Mouse (Mus musculus) layer of hippocampus, adult 2 months (tissue): Measurements from ENCODE around the gene Foxp2. TPM values are rescaled to one million over a fixed set of nuclear protein-coding genes. Genes with fewer than 3 reads are reported as not detected.

Source experiments
- DNase-seq, 2 experiments: peaks; one replicate each; pipeline ENCODE4 v3.0.0; 2022; ENCODE audit warnings: low spot score in 2 of 2
- H3K27ac ChIP-seq: fragments of 200-600 bp; 2 replicates; pipeline ENCODE4 v1.8.1; 2022
- H3K4me3 ChIP-seq: fragments of 200-600 bp; 2 replicates; pipeline ENCODE4 v1.8.1; 2022; ENCODE audit warnings: mild to moderate bottlenecking
- CTCF ChIP-seq: fragments of 200-600 bp; conservative IDR thresholded peaks from 2 replicates; pipeline ENCODE4 v1.8.1; 2022; ENCODE audit warnings: antibody characterized with exemption, mild to moderate bottlenecking, moderate library complexity
- long read RNA-seq, 2 experiments: library from polyadenylated mRNA; stranded (forward); transcript quantifications; one replicate each; pipeline ENCODE4 v2.0.0; 2021; ENCODE audit warnings: borderline mapping rate in 2 of 2
- total RNA-seq, 2 experiments: library from RNA; stranded (reverse); gene quantifications; 2 replicates each; pipeline ENCODE4 v1.2.3; 2021

Foxp2 gene
- total RNA-seq = 1 to 10 TPM; 1.8 to 2.1 TPM
- long read RNA-seq, experiment 1 = 0 reads
- long read RNA-seq, experiment 2 = 0 reads

DNA sequence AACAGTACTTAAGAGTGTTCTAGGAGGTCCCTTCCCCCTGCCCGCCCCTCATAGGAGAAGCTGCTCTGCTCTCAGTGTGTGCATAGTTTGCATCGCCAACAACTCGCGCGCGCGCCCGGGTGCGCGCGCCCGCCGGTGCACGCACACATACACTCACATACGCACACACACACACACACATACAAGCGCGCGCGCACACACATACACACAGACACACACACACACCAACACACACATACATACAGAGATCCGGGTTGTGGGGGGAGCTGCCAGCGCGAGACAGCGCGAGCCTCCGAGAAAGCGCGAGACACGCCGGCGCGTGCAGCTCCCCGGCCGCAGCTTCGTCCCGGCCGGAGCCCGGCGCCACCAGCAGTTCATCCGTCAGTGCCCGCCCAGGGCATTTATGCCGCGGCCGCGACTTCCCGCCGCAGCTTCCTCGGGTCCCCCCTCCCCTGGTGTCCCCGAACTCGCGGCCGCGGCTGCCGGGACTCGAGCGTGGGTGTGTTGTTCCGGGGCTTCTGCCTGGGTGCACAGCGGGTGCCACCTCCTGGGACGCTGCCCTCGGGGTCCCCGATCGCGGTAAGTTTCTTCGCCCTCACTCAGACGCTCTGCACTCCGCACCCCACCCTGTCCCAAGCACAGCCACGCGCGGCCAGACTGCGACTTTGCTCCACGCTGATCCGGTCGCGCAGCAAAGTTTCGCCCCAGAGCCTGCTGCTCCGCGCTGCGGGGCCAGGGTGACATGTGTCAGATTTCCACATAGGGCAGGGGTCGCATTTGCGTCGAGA lies at the start of gene Foxp2:
Gene Foxp2 (plus strand): TSS at position 167 of the 788 bp plus-strand sequence.
- peak within 1 kb of the TSS; percentile 67 for H3K4me3 ChIP-seq
- TF ChIP-seq CTCF = no peak
- DNase-seq = peak in 1 of 2 experiments; percentile 18
- H3K27ac ChIP-seq = no peak within 1 kb of the TSS

DNA sequence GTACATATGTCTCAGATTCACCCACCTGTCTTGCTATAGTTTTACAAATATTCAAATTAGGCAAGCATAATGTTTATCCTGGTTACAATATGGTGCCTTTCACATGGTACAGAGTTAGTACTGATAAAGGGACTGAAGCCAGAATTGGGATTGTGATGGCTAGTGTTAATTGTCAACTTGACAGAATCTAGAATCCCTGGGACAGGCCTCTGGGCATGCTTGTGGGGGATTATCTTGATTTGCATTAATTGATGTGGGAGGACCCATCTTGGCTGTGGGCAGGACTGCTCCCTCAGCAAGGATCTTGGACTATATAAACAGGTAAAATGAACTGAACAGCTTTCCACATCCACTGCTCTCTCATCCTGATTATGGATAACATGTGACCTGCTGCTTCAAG lies 15.9 kb upstream of the Foxp2 start:
- Histone ChIP-seq H3K27ac (no peak overlapping the region), H3K4me3 (no peak overlapping the region)
- TF ChIP-seq CTCF = no peak
- DNase-seq = no peak

DNA sequence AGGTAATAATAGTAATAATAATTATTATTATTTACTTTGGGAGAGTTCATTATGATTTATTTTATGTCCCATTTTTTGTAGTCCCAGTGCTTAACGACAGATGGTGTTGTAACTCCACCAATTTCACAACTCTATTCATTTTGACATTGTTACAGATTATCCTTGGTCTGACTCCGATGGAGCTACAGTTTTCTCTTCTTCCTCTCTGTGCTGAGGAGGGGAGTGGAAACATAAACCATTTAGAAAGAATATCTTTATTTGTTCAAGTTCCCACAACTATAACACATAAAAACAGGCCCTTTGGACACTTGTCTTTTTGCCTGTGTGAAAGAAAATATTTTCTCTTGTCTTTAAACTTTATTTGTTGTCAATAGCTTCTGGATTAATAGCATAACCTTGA lies 4.1 kb upstream of the Foxp2 start:
- DNase-seq = no peak
- no peak overlapping the region for H3K4me3 ChIP-seq
- H3K27ac ChIP-seq = no peak overlapping the region
- peak; percentile 82 for TF ChIP-seq CTCF

DNA sequence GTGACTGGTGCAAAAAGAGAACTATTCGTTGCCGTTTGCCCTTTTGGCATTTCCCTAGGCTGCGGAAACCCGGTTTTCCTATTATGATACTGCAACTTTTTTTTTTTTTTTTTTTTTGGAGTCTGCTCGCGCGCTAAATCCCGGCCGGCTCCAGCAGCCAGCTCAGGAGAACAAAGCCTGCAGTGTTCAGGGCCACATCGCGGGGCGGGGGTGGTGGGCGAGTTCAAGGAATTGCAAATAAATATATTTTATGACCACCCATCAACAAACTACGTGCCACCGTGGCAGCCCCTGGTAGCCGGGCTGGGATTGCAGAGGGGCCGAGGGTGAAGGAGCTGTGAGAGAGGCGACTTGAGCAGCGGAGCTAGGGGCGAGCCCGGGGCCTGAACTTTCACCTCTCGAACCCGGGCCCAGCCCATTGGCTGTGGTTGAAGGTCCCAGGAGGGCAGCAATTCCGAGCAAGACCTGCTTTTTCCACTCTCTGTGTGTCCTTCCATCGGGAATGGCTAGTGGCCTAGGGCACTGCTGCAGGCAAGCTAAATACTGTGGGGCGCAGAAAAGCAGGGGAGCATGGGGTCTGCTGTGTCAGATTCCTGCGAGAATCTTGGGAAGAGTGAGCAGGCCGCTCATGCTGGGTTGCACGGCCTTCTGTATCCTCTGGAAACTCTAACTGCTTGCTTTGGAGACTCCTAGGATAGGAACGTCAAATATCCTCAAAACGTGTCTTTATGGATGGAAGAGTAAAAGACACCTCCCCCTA lies 2.9 kb upstream of the Foxp2 start:
- Histone ChIP-seq H3K4me3 (no peak overlapping the region), H3K27ac (no peak overlapping the region)
- DNase-seq = no peak
- no peak for TF ChIP-seq CTCF

DNA sequence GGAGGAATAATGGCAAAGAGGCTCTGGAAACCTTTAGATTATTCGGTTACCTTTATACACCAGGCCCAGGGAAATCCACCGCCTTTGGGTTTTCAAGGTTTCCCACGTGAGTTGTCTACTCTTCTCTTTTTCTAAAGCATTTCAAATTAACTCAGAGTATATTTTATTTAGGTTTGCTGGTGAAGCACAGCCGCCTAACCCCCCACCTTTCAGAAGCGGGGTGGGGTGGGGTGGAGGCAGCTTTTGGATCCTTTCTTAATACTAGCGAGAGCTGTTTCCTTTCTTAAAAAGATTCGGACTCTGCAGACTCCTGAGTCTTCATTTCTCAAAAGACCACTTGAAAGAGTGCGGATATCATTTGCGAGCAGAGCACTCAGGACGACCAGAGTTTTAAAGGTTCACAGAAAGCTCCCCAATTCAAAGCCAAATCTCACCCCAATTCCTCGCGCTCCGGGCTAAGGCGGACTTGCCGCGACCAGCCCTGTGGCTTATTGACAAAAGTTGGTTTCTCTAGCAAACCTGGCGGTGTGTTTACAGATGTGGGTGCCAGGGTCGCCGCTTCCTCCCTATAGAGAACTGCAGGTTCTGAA lies 2.0 kb upstream of the Foxp2 start:
- no peak for DNase-seq
- no peak overlapping the region for H3K27ac ChIP-seq
- no peak overlapping the region for H3K4me3 ChIP-seq
- TF ChIP-seq CTCF = no peak

DNA sequence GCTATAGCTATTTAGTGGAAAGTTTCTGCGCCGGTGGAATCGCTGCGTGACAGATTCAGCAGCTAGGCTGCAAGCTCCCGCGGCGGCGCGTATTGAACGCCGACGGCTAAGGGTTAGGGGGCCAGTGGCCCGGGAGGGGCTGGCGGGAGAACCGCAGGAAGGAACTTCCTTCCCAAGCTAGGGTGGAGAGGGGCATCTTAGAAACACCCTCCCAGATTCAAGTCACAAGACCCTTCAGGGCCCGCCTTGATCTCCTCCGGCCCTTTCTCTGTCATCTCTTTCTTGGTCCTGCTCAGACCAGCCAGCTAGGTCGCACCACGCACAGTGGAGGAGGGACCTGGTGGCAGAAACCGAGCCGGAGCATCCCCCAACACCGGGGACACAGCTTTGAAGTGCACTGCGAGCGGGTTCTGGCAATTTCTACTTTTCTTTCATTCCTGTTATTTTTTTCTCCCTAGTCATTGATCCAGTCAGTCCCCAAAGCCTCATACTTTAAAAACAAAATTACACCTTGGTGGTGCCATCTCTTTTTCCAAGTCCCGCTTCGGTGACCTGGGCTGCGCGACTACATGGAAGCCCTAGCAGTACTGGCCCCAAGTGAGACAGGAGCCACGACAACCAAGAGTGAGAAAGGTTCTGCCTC lies 1.1 kb upstream of the Foxp2 start:
- DNase-seq = no peak
- Histone ChIP-seq H3K4me3 (peak overlapping the region; percentile 67), H3K27ac (no peak overlapping the region)
- TF ChIP-seq CTCF = no peak

DNA sequence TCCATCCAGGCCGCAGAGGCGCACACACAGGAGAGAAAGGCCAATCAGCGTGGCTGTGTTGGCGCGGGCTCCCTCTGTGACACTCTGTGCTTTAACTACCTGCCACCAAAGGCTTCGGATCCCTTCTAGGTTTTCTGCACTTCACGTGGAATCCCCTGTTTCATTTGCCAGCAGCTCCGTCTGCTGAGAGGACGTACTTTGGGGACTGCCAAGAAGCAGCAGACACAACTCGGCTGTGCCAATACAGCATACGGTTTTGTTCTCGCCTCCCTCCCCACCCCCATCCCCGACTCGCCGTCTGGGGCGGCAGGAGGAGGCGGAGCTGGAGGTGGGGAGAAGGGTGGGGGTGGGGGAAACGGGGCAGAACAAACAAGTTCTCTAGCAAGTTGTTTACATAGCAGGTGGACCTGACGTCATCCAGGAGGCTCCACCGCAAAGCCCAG lies 549 bp upstream of the Foxp2 start:
- Histone ChIP-seq H3K4me3 (peak overlapping the region; percentile 67), H3K27ac (no peak overlapping the region)
- peak; percentile 57 for DNase-seq
- TF ChIP-seq CTCF = no peak

DNA sequence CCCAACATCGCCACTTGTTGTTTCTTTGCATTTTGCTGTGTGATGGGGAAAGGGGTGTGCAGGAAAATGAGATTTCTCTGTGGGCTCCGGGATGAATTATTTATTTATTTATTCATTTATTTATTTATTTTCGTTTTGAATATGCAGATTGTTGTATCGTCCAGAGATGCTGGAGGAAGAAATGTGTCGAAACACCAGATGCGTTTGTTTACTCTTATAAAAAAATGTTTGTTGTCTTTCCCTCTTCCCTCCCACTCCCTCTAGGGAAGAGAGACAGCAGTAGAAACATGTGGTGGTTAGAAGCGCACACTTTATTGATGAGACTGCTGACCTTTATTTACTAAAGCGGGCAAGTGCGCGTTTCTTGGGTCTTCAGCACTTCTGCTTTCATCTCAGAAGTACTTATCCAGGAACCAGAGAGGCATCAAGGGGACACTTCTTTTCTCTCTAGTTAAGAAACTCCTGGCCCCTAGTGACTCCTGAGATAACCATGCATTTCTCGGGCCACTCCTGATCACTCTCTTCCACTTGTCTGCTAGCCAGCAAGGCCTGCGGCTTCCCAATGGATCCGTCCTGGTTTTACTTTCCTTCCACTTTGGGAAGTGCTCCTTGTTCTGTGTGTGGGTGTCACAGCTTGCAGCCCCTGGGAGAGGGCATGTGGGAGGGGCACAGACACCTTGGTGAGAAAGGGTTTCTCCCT lies 972 bp downstream of the Foxp2 start:
- DNase-seq = no peak
- no peak for TF ChIP-seq CTCF
- Histone ChIP-seq H3K4me3 (peak overlapping the region; percentile 67), H3K27ac (no peak overlapping the region)

DNA sequence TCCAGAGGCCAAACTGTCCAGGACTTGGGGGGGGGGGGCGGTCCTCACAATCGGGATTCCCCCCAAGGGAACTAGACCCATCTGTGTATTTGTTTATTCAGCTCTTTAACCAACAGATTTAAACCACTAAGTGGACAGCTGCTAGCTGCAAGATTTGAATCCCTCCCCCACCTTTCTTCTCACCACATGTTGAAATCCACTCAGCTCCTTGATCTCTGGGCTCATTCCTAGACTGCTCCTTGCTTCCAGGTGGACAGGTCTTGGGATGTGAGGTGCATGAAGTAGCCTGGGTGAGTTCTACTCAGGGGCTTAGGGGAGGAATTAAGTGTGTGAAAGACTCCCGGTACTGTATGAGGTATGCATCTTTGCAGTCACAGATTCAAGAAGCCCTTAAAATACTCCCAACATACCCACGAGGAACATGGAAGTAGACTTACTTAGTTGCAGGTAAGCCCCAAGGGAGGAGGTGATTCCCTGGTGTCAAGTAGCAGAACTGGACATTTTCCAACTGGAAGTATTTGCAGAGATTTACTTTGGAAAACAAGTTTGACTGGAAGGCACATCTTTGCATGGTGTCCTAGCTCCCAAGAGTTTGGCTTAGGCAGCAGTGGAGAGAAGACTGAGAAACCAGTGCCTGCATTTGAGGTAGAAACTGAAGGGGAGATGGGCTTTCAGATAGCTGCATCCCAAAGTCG lies 2.3 kb downstream of the Foxp2 start:
- H3K4me3 ChIP-seq = no peak overlapping the region
- no peak for DNase-seq
- H3K27ac ChIP-seq = no peak overlapping the region
- TF ChIP-seq CTCF = no peak

DNA sequence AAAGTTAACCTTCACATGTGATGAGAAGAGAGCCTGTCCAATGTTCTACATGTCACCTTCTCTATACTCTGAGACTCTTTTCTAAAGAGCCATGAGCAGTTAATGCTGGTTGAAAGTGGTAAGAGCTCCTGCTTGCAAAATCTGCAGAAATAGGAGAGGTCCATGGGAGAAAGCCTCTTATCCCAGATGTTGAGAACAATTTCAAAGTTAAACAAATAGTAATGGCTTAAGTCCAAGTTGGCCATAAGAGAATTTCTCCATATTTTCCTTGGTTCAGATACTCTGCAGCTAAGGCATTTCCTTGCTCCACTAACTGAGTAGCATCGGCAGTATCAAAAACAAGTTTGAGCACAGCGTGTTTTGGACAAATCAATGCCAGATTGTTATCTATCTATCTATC lies 13.9 kb downstream of the Foxp2 start:
- H3K4me3 ChIP-seq = no peak overlapping the region

DNA sequence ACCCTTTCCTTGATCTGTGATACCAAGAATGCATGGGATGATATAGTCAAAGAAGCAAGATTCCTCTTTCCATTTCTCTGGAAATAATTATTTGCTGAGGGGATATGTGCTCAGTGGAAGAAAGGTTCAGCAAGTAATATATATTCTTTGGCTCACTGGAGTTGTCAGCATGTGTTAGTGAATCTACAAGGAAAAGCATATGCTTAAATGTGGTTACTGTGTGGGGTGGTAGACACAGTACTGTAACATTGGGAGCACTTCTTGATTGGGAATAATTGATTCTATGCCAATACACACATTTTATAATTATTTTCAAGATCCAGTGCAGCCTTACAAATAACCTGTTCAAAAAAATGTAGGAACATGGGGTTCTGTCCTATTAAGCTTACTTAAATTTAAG lies 21.6 kb downstream of the Foxp2 start:
- TF ChIP-seq CTCF = no peak

More for the DNA sequence above, 13.9 kb downstream of the Foxp2 start:
- H3K27ac ChIP-seq = no peak overlapping the region
- TF ChIP-seq CTCF = no peak
- no peak for DNase-seq

More for the DNA sequence above, 21.6 kb downstream of the Foxp2 start:
- no peak overlapping the region for H3K27ac ChIP-seq
- no peak for DNase-seq
- no peak overlapping the region for H3K4me3 ChIP-seq
